Mouse (Mus musculus) cerebellum, adult 2 months (tissue): Measurements from ENCODE around the gene Ssh2. TPM values are rescaled to one million over a fixed set of nuclear protein-coding genes. Genes with fewer than 3 reads are reported as not detected.
A peak's percentile ranks its signal among the peaks of the same experiment; 100 is the strongest.

Experiments
- DNase-seq, 2 experiments: peaks; one replicate each; pipeline ENCODE4 v3.0.0; 2021
- H3K27ac ChIP-seq: fragments of 200-500 bp; 2 replicates; pipeline ENCODE4 v1.5.1; 2012; ENCODE audit warnings: low read length, control low read depth, inconsistent platforms; ENCODE audit not compliant: insufficient read depth
- H3K27me3 ChIP-seq: fragments of 200-500 bp; 2 replicates; pipeline ENCODE4 v1.6.1; 2012; ENCODE audit warnings: inconsistent platforms, mild to moderate bottlenecking, low read length, moderate library complexity; ENCODE audit not compliant: control insufficient read depth, insufficient read depth
- H3K4me1 ChIP-seq: fragments of 200-500 bp; 2 replicates; pipeline ENCODE4 v1.6.1; 2011; ENCODE audit warnings: low read length; ENCODE audit not compliant: control insufficient read depth, insufficient read depth
- H3K4me3 ChIP-seq: fragments of 200-500 bp; replicated peaks from 2 replicates; pipeline ENCODE3; 2011; ENCODE audit warnings: mild to moderate bottlenecking, low read depth, low read length, control low read depth; ENCODE audit not compliant: insufficient read depth
- CTCF ChIP-seq: fragments of 200-500 bp; IDR thresholded peaks from 2 replicates; pipeline ENCODE4 v1.5.1; 2011; ENCODE audit warnings: low read depth, mild to moderate bottlenecking, control low read depth, low read length, moderate library complexity, borderline replicate concordance; ENCODE audit not compliant: insufficient read depth
- POLR2A ChIP-seq: fragments of 200-500 bp; IDR thresholded peaks from 2 replicates; pipeline ENCODE4 v1.6.1; 2011; ENCODE audit warnings: low read length, control low read depth, borderline replicate concordance; ENCODE audit not compliant: insufficient read depth
- WGBS: fragments of 180-500 bp; shearing (Covaris S2); methylation state at CpG from one replicate; pipeline ENCODE4 v1.1.7; 2018; 5-methylcytosine and 5-hydroxymethylcytosine counted together
- polyA plus RNA-seq: library from polyadenylated mRNA; depleted of rRNA; stranded (reverse); fragments of >200 nt; gene quantifications from 2 replicates; pipeline ENCODE4 v1.2.3, GENCODE M21; 2012

The Ssh2 gene
- polyA plus RNA-seq, 1 experiment, result 14.3 TPM

DNA sequence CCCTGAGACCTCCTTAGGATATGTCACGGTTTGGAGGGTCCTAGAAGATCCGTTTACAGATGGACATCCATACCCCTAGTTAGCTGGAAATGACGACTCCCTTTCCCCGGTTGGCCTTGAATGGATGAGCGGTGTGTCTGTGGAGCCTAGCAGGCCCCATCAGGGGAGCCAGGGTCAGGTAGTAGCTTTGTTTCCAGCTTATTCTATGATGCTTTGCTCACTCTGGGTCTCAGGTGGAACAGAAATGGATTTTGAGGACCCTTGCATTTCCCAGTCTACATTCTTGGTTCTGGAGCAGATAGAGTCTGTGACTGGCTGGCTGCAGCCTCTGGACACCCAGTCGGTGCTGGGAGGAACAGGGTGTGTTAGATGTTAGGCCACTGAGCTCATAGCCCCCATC lies 278.7 kb downstream of the Ssh2 start:
- 70% methylated on average over 6 of the region's 6 CpGs for WGBS
- H3K27me3 ChIP-seq, result no peaks in the 10 kb centered on the region
- TF ChIP-seq POLR2A (no peak), CTCF (no peak)
- H3K4me3 ChIP-seq, result peak overlapping the region; percentile 65
- H3K27ac ChIP-seq, result no peak overlapping the region
- H3K4me1 ChIP-seq, result peaks cover 30% of the 10 kb centered on the region
- DNase-seq, result no peak

DNA sequence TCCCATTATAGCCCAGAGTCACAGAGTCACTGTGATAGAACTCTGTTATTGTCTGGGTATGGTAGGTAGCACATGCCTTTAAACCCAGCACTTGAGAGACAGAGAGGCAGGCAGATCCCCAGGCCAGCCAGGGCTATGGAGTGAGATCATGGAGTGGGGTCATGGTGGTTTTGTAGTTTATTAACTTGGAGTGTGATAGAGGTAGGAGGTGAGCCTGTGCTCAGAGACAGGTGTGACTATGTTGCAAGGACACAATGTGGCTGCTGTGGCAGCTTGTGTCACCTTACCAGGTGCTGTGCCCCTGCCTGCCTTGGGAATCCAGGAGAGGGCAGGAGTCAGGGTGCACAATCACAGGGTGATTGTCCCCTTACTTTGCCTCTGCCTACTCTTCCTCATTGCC lies 279.4 kb downstream of the Ssh2 start:
- no peaks in the 10 kb centered on the region for H3K27me3 ChIP-seq
- H3K4me1 ChIP-seq, result peaks cover 32% of the 10 kb centered on the region
- H3K4me3 ChIP-seq, result no peak overlapping the region
- H3K27ac ChIP-seq, result no peak overlapping the region
- no peak for DNase-seq
- no peak for TF ChIP-seq CTCF
- no peak for TF ChIP-seq POLR2A

DNA sequence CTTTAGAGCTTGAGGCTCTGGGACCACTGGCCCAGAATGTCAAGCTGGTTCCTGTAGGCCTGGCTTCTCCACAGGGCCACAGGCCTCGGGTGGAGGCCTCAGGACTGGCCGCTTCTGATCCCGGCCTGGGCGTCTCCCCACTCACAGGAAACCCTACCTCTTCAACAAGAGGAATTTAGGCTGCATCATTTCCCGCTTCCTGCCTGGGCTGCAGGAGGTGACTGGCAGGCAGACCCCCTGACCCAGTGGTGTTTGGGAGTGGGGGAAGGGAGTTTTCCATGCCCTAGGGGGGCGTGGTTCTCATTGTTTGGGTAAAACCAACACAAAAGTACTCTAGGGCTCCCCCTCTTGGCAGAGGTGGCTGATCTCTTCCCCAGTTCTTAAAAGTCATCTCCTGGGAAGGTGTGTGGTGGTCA lies 281.3 kb downstream of the Ssh2 start:
- TF ChIP-seq POLR2A (no peak), CTCF (peak; percentile 14; the same call in 1 of the 2 replicates)
- DNase-seq, result peak in 1 of 2 experiments; percentile 39
- H3K4me3 ChIP-seq, result no peak overlapping the region
- H3K4me1 ChIP-seq, result peaks cover 42% of the 10 kb centered on the region
- H3K27ac ChIP-seq, result peak overlapping the region; percentile 17; the same call in 1 of the 2 replicates
- H3K27me3 ChIP-seq, result no peaks in the 10 kb centered on the region
- WGBS, result 87% methylated on average over 6 of the region's 6 CpGs

DNA sequence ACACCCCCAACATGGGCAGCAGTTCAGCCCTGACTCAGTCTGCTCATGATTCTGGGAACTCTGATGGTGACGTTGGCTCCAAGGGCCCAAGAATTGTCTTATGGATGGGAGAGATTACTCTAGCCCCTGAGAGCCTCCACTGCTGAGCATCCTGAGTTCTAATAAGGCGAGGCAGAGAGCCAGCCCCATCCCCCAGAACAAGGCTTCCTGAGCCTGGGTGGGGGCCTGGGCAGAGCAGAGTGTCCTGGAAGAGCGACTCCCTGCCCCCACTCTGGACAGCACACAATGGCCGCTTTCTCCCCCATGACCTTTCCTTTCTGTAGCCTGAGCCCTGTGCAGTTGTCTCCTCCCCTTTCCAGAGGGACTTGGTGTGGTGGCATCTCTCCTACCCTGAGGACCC lies 281.8 kb downstream of the Ssh2 start:
- H3K27me3 ChIP-seq, result no peaks in the 10 kb centered on the region
- H3K27ac ChIP-seq, result peak overlapping the region; percentile 83
- TF ChIP-seq CTCF, result no peak
- no peak for TF ChIP-seq POLR2A
- no peak overlapping the region for H3K4me3 ChIP-seq
- peaks cover 42% of the 10 kb centered on the region for H3K4me1 ChIP-seq
- 77% methylated on average over 4 of the region's 4 CpGs for WGBS
- peak in 1 of 2 experiments; percentile 38 for DNase-seq

DNA sequence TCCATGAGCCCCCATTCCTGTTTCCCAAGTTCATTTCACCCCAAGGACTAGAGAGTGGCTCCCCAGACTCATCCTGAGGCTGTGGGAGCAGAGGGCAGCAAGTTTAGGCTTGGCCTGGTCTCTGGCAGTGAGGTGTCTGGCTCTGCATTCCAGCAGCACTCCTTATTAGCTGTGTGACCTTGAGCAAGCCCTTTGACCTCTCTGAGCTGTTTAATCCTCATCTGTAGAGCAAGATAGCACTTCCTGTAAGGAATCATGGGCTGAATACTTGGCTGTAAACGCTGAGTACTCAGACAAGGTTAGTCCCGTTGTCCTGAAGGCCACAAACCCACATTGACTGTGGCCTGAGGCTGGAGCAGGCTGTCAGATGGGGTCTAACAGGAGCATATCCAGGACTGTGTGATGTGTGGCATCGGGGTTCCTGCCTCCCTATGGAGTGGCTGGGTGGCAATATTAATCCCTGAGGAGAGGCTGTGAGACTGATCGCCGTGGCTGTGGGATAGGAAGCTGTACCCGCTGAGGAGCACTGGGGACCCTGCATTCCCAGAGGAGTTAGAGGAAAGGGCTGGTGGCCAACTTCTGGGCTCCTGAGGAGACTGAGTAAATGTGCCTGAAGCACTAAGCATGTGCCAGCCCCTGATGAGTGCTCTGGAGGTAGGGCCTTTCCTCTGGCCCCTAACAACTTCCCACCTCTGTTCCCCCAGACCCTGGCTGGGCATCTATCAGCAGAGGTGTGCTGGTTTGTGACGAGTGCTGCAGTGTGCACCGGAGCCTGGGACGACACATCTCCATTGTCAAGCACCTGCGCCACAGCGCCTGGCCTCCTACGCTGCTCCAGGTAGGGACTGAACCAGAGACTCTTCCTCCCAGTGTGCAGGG lies 282.4 kb downstream of the Ssh2 start:
- Histone ChIP-seq H3K27ac (peak overlapping the region; percentile 83), H3K27me3 (no peaks in the 10 kb centered on the region), H3K4me1 (peaks cover 42% of the 10 kb centered on the region), H3K4me3 (no peak overlapping the region)
- WGBS, result 43% methylated on average over 12 of the region's 12 CpGs
- DNase-seq, result peak in 1 of 2 experiments; percentile 48
- no peak for TF ChIP-seq POLR2A
- TF ChIP-seq CTCF, result no peak

DNA sequence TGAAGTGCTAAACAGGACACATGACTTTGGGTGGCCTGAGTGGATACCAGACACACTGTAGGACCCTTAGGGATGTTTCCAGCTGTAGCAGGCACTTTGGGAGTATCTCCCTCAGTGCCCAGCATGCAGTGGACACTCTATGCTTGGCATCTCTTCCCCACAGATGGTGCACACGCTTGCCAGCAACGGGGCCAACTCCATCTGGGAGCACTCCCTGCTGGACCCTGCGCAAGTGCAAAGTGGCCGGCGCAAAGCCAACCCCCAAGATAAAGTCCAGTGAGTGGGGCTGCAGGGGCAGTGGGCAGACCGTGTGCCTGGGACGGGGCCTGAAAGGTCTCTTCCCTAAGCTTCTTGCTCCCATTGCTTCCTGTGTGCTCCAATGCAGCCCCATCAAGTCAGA lies 283.3 kb downstream of the Ssh2 start:
- no peak overlapping the region for H3K4me3 ChIP-seq
- peak overlapping the region; percentile 8 for H3K27ac ChIP-seq
- H3K27me3 ChIP-seq, result no peaks in the 10 kb centered on the region
- 1% methylated on average over 7 of the region's 7 CpGs for WGBS
- H3K4me1 ChIP-seq, result peaks cover 42% of the 10 kb centered on the region
- TF ChIP-seq POLR2A (no peak), CTCF (no peak)
- peak; percentile 89 for DNase-seq

DNA sequence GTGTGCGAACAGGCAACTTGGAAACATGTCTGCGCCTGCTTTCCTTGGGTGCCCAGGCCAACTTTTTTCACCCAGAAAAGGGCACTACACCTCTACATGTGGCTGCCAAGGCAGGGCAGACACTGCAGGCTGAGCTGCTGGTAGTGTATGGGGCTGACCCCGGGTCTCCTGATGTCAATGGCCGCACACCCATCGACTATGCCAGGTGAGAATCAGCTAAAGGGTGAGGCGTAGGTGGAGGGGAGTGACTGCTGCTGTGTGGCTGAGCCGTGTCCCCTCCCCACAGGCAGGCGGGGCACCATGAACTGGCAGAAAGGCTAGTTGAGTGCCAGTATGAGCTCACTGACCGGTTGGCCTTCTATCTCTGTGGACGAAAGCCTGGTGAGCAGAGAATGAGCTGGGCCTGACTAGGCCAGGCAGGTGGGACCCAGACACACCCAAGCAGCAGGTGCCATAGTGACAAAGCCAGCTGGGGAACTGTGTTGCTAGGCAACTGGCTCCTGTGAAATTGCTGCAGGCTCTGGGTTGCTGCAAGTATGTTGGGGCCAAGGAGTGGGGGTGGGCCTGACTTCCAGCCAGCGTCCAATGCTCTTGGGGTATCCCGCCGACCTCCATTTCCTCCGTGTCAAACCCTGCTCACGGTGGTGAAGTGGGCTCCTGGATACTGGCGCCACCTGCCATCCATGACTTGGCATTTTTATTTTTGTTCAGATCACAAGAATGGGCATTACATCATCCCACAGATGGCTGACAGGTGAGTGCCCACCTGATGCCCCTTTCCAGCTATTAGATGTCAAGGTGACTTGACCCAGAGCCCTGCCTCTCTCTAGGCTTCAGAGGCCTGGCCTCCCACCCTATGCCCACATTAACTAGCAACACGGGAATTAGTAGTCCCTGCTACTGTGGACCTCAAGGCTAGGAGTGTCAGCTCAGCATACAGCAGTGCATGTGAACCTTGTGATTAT lies 284.6 kb downstream of the Ssh2 start:
- TF ChIP-seq CTCF (no peak), POLR2A (no peak)
- peak overlapping the region; percentile 14 for H3K27ac ChIP-seq
- 42% methylated on average over 17 of the region's 17 CpGs for WGBS

More for the DNA sequence above, 284.6 kb downstream of the Ssh2 start:
- peak in 1 of 2 experiments; percentile 53 for DNase-seq
- Histone ChIP-seq H3K4me3 (no peak overlapping the region), H3K4me1 (peaks cover 42% of the 10 kb centered on the region), H3K27me3 (no peaks in the 10 kb centered on the region)
